Mouse (Mus musculus) brain, embryonic 18.5 days (tissue): Measurements from ENCODE around the gene Samd13.
A peak's percentile ranks its signal among the peaks of the same experiment; 100 is the strongest.

Experiments used
- DNase-seq: peaks from one replicate; pipeline ENCODE4 v3.0.0-alpha.2; 2012; ENCODE audit warnings: low read depth, low spot score

Samd13 gene

DNA sequence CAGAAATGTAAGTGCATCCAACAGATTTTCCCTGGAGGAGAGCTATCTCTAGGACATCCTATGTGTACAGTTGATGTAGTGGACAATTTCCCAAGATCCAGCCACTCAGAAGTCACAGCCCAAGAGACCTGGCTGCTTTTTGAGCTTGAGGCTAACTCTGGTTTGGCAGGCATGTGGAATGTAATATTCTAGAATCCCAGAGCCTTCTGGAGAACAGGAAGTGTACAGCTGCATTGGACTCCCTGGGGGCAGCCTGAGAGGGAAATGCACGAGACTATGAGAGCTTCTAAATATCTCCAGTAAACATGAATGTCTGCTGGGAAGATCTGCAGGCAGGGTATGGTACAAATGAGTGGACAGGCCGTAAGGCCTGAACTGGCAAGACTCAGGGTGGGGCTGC is 14.3 kb downstream of the Samd13 start:
- DNase-seq: no peak

- DNase-seq: no peak
These were observed 23.5 kb downstream of the Samd13 start for GRCm38 (mm10) chr3:146661907-146662306.

- no peak for DNase-seq
These were observed 24.4 kb downstream of the Samd13 start for GRCm38 (mm10) chr3:146661001-146661400.

- DNase-seq: no peak
These were observed 26.1 kb downstream of the Samd13 start for GRCm38 (mm10) chr3:146659321-146659720.

DNA sequence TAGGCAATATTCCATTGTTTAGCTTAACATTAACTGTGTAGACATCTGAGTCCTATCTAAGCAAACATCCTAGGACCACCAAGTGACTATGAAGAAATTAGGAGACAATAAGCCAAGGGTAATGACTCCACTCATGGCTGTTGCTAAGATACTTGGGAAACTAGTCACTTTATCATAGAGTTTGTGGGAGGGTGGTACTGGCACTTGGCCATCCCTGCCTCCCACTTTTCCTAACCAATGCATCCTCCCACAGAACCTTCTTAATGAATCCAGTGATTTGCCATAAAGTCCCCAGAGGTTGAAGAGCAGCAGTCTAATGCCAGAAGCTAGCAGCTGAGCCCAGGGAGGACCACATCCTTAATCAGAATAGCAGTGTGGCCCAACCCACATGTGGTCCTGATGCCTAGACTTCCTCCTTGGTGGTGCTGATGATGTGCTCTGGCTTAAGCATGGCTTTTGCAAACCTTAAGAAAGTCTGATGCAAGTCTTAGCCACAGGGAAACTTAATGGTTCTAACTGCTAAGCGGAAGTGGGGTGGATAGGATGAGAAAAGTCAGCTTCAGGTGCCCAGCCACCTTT is 27.2 kb downstream of the Samd13 start:
- DNase-seq: no peak

GRCm38 (mm10) chr3:146657433-146657832 is 28.0 kb downstream of the Samd13 start:
- no peak for DNase-seq

DNA sequence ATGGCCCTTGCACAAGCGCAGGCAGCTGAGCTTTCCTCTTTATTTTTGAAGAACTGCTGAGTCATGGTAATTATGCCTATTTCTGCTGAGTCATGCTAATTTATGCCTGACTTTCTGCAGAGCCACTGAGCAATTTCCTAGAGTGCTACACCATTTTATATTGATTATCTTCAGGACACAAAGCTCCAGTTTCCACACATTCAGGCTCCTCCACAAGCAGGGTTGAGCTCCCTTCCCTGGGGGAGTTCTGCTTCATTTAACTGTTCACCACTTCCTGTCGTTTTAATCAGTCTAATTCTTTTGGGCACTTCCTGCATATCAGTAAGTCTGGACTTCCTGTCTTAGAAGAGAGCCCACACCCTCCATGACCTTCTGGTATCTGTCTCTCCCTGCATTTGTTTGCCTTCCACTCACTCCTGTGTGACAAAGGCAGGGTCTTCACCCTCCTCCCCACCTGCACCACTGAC is 30.2 kb downstream of the Samd13 start:
- no peak for DNase-seq

DNA sequence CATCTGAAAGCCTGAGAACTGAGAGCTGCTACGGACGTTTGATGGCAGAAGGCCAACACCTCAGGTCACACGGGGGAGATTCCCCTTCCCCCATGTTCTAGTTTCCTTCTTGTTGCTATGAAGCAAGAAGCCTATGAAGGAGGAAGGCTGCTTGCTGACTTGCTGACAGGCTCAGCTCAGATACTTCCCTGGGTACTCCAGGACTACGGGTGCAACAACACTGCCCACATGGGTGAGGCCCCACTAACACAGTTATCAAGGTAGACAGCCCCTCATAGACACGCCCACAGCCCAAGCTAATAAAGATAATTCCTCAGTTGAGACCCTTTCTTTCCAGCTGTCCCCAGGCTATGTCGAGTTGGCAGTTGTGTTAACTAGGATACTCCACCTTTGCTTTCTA is 31.7 kb downstream of the Samd13 start:
- DNase-seq: no peak

DNA sequence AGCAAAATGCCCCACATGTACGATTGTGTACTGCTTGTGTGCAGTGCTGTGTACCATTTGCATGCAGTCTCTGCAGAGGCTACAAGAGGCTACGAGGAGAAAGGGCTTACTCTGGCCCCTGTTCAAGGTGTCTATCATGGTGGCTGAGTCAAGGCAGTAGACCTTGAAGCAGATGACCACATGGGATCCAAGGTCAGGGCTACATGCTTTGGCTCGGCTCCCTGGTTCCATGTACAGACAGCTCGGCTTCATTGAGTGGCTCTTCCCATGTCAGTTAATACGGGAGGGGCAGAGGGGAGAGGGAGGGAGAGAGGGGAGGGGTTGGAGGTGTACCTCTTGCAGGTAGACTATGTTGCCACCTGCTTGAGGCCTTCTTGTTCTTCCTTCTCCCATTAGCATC is 33.0 kb downstream of the Samd13 start:
- DNase-seq: no peak

DNA sequence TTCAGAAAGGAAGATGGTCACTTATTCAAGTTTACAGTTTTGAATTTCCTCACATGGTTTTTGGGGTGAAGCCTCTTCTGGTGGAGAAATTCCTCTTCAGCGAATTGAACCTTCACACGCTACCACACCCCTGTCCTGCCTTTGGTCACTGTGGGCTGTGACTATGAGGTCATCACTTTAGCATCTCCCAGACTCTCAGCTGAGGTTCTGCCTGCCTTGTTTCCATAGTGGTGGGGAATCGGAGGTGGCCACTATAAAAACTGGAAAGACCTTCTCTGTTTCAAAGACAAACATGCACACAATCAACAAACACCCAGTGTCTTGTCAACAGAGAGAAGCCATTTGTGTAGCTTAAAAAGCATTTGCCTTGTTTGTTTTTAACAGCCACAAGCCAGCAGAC is 34.2 kb downstream of the Samd13 start, which contains the start of gene 4930503B20Rik:
Gene 4930503B20Rik (minus strand): TSS at position 101 of the 400 bp plus-strand sequence.
- DNase-seq: no peak

DNA sequence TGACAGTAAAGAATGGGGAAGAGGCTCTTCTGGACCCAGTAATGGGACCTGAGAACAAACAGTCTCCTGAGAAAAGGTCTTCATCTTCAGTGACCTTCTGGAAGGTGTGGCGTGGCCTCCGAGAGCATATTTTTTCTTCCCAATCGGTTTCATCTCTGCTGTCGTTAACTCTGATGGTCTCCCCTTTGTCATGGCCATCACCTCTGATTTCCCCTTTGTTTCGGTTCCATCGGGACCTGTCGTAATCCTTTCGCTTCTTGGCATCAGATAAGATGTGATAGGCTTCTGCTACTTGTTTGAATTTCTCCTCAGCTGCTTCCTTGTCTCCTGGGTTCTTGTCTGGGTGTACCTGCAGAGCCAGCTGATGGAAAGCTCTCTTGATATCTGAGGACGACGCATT is 34.7 kb downstream of the Samd13 start:
- DNase-seq: no peak

GRCm38 (mm10) chr3:146649311-146649894 is 36.0 kb downstream of the Samd13 start:
- no peak for DNase-seq

GRCm38 (mm10) chr3:146641818-146642427 is 43.5 kb downstream of the Samd13 start:
- no peak for DNase-seq

GRCm38 (mm10) chr3:146632506-146632905 is 52.9 kb downstream of the Samd13 start:
- no peak for DNase-seq

GRCm38 (mm10) chr3:146628227-146628982 is 57.0 kb downstream of the Samd13 start:
- DNase-seq: no peak

DNA sequence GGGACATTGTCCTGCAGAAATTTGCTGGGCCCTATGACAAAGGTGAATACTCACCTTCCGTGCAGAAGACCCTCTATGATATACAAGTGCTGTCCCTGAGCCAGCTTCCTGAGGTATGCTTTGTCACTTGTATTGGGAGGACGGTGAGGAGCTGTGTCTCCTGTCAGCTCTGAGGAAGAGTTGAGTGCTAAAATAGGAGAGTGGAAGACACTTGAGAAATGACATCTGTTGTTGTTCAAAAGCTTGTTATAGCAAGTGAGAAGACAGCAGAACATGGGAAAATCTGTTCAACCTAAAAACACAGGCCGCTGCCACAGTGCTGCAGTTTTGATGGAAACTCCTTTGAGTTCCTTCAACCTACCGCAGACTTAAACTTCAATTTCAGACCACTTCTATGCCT is 59.6 kb downstream of the Samd13 start:
- no peak for DNase-seq

- DNase-seq: no peak
These were observed 63.4 kb downstream of the Samd13 start for GRCm38 (mm10) chr3:146621966-146622365.

GRCm38 (mm10) chr3:146620555-146621249 is 64.7 kb downstream of the Samd13 start:
- peak; percentile 67 for DNase-seq

GRCm38 (mm10) chr3:146620101-146620500 is 65.3 kb downstream of the Samd13 start:
- DNase-seq: no peak

DNA sequence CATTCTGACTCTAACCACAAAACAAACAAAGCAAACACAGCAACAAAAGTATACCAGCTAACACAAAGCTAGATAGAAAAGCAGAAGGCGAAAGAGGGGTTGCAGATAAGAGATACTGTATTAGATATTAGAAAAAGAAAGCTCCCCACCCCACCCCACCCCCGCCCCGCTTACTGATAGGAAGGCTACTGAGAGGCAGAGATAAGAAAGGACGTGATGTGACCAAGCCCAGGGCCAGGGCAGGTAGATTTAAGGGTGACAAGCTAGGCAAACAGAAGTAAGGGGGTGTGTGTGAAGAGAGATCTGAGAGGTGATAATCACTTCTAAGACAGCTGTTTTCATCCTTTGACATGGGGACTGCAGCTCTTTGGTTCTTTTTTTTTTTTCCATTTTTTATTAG is 67.0 kb downstream of the Samd13 start:
- no peak for DNase-seq

DNA sequence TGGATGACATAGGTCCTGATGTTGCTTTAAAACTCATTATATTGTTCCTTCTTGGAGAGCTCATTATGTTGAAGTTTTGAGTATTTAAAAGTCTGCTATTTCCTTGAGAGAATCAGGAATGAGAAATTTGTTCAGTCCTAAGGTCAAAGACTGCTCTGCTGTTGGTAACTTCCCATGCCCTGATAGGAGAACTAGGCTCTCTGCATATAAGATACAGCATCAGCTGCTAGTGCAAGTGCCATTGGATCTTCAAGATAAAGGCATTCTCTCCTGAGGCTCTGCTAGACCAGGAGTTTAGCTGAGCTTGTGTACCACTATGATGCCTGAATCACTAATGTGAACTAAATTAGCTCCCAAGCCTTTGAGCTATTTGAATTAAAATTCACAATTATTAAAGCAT is 67.4 kb downstream of the Samd13 start:
- no peak for DNase-seq
